Mouse (Mus musculus): ENCODE measurements at regions not wholly inside any gene's neighbourhood (a gene's known extent, or its start where the extent isn't known, plus 50 kb on each side); places are given as distances from the start of the nearest gene placed in this dataset.

GRCm38 (mm10) chr8:90740963-90741733 is 76.0 kb downstream of the Gm19935 start:
- 46% methylated on average over 9 of the region's 9 CpGs for WGBS
- H3K79me2 ChIP-seq (ENCODE audit: control insufficient read depth, insufficient read depth, low read length) = no peaks in the 10 kb centered on the region
- H3K27me3 ChIP-seq (ENCODE audit: control insufficient read depth, insufficient read depth, low read length) = no peaks in the 10 kb centered on the region
- no peak for DNase-seq (ENCODE audit: extremely low read depth, low read depth, low spot score)
- no peaks in the 10 kb centered on the region for H3K36me3 ChIP-seq (ENCODE audit: control insufficient read depth, insufficient read depth, low read length)
- H3K4me1 ChIP-seq (ENCODE audit: control insufficient read depth, insufficient read depth, low read length) = no peaks in the 10 kb centered on the region
- H3K9ac ChIP-seq (ENCODE audit: low read depth, low read length) = no peak overlapping the region
- H3K4me3 ChIP-seq (ENCODE audit: insufficient read depth, low read depth, low read length) = no peak overlapping the region
- no peak overlapping the region for H3K27ac ChIP-seq (replicated peaks; ENCODE audit: insufficient read depth, low read depth, low read length)
- TF ChIP-seq CTCF (IDR thresholded peaks at IDR 0.05; ENCODE audit: low read depth, low read length) = no peak
- no peak for TF ChIP-seq POLR2A (IDR thresholded peaks at IDR 0.05; ENCODE audit: extremely low read depth, insufficient read depth, low read length)

- Histone ChIP-seq H3K36me3 (ENCODE audit: control insufficient read depth, insufficient read depth, low read length) (no peaks in the 10 kb centered on the region), H3K9ac (ENCODE audit: low read depth, low read length) (no peak overlapping the region), H3K4me1 (ENCODE audit: control insufficient read depth, insufficient read depth, low read length) (no peaks in the 10 kb centered on the region), H3K27me3 (ENCODE audit: control insufficient read depth, insufficient read depth, low read length) (no peaks in the 10 kb centered on the region), H3K4me3 (ENCODE audit: insufficient read depth, low read depth, low read length) (no peak overlapping the region), H3K79me2 (ENCODE audit: control insufficient read depth, insufficient read depth, low read length) (no peaks in the 10 kb centered on the region), H3K27ac (replicated peaks; ENCODE audit: insufficient read depth, low read depth, low read length) (no peak overlapping the region)
- 70% methylated on average over 2 of the region's 2 CpGs for WGBS
- DNase-seq (ENCODE audit: extremely low read depth, low read depth, low spot score) = no peak
- TF ChIP-seq CTCF (IDR thresholded peaks at IDR 0.05; ENCODE audit: low read depth, low read length) (no peak), POLR2A (IDR thresholded peaks at IDR 0.05; ENCODE audit: extremely low read depth, insufficient read depth, low read length) (no peak)
These were observed 76.8 kb downstream of the Gm19935 start for GRCm38 (mm10) chr8:90740302-90740962.

- Histone ChIP-seq H3K27me3 (ENCODE audit: control insufficient read depth, insufficient read depth, low read length) (no peaks in the 10 kb centered on the region), H3K9ac (ENCODE audit: low read depth, low read length) (no peak overlapping the region), H3K27ac (replicated peaks; ENCODE audit: insufficient read depth, low read depth, low read length) (no peak overlapping the region), H3K4me3 (ENCODE audit: insufficient read depth, low read depth, low read length) (no peak overlapping the region), H3K79me2 (ENCODE audit: control insufficient read depth, insufficient read depth, low read length) (no peaks in the 10 kb centered on the region), H3K36me3 (ENCODE audit: control insufficient read depth, insufficient read depth, low read length) (no peaks in the 10 kb centered on the region), H3K4me1 (ENCODE audit: control insufficient read depth, insufficient read depth, low read length) (no peaks in the 10 kb centered on the region)
- no peak for DNase-seq (ENCODE audit: extremely low read depth, low read depth, low spot score)
- TF ChIP-seq POLR2A (IDR thresholded peaks at IDR 0.05; ENCODE audit: extremely low read depth, insufficient read depth, low read length) (no peak), CTCF (IDR thresholded peaks at IDR 0.05; ENCODE audit: low read depth, low read length) (no peak)
- 50% methylated on average over 1 of the region's 1 CpGs for WGBS
These were observed 89.2 kb downstream of the Gm19935 start for GRCm38 (mm10) chr8:90728011-90728410.

- H3K4me1 ChIP-seq (ENCODE audit: control insufficient read depth, insufficient read depth, low read length) = no peaks in the 10 kb centered on the region
- H3K4me3 ChIP-seq (ENCODE audit: insufficient read depth, low read depth, low read length) = no peak overlapping the region
- H3K27ac ChIP-seq (replicated peaks; ENCODE audit: insufficient read depth, low read depth, low read length) = no peak overlapping the region
- no peaks in the 10 kb centered on the region for H3K79me2 ChIP-seq (ENCODE audit: control insufficient read depth, insufficient read depth, low read length)
- H3K27me3 ChIP-seq (ENCODE audit: control insufficient read depth, insufficient read depth, low read length) = no peaks in the 10 kb centered on the region
- TF ChIP-seq CTCF (IDR thresholded peaks at IDR 0.05; ENCODE audit: low read depth, low read length) = no peak
- TF ChIP-seq POLR2A (IDR thresholded peaks at IDR 0.05; ENCODE audit: extremely low read depth, insufficient read depth, low read length) = no peak
- 84% methylated on average over 5 of the region's 5 CpGs for WGBS
- H3K36me3 ChIP-seq (ENCODE audit: control insufficient read depth, insufficient read depth, low read length) = no peaks in the 10 kb centered on the region
- H3K9ac ChIP-seq (ENCODE audit: low read depth, low read length) = no peak overlapping the region
- no peak for DNase-seq (ENCODE audit: extremely low read depth, low read depth, low spot score)
These were observed 92.0 kb downstream of the Gm19935 start for GRCm38 (mm10) chr8:90725188-90725587.

GRCm38 (mm10) chr8:90716436-90716835 is 100.8 kb downstream of the Gm19935 start:
- no peak overlapping the region for H3K4me3 ChIP-seq (ENCODE audit: insufficient read depth, low read depth, low read length)
- 9% methylated on average over 3 of the region's 3 CpGs for WGBS
- H3K79me2 ChIP-seq (ENCODE audit: control insufficient read depth, insufficient read depth, low read length) = no peaks in the 10 kb centered on the region
- no peak overlapping the region for H3K9ac ChIP-seq (ENCODE audit: low read depth, low read length)
- no peaks in the 10 kb centered on the region for H3K36me3 ChIP-seq (ENCODE audit: control insufficient read depth, insufficient read depth, low read length)
- no peak overlapping the region for H3K27ac ChIP-seq (replicated peaks; ENCODE audit: insufficient read depth, low read depth, low read length)
- H3K27me3 ChIP-seq (ENCODE audit: control insufficient read depth, insufficient read depth, low read length) = no peaks in the 10 kb centered on the region
- no peaks in the 10 kb centered on the region for H3K4me1 ChIP-seq (ENCODE audit: control insufficient read depth, insufficient read depth, low read length)
- peak; percentile 52 for DNase-seq (ENCODE audit: extremely low read depth, low read depth, low spot score)
- no peak for TF ChIP-seq POLR2A (IDR thresholded peaks at IDR 0.05; ENCODE audit: extremely low read depth, insufficient read depth, low read length)

GRCm38 (mm10) chr8:90708524-90708923 is 108.7 kb downstream of the Gm19935 start:
- 16% methylated on average over 5 of the region's 5 CpGs for WGBS
- no peak for TF ChIP-seq POLR2A (IDR thresholded peaks at IDR 0.05; ENCODE audit: extremely low read depth, insufficient read depth, low read length)
- peak; percentile 49; the same call in 1 of the 2 replicates for TF ChIP-seq CTCF (IDR thresholded peaks at IDR 0.05; ENCODE audit: low read depth, low read length)
- peak; percentile 10 for DNase-seq (ENCODE audit: extremely low read depth, low read depth, low spot score)
- no peak overlapping the region for H3K27ac ChIP-seq (replicated peaks; ENCODE audit: insufficient read depth, low read depth, low read length)
- no peaks in the 10 kb centered on the region for H3K36me3 ChIP-seq (ENCODE audit: control insufficient read depth, insufficient read depth, low read length)
- no peaks in the 10 kb centered on the region for H3K27me3 ChIP-seq (ENCODE audit: control insufficient read depth, insufficient read depth, low read length)
- H3K4me3 ChIP-seq (ENCODE audit: insufficient read depth, low read depth, low read length) = no peak overlapping the region
- H3K79me2 ChIP-seq (ENCODE audit: control insufficient read depth, insufficient read depth, low read length) = no peaks in the 10 kb centered on the region
- H3K9ac ChIP-seq (ENCODE audit: low read depth, low read length) = no peak overlapping the region
- no peaks in the 10 kb centered on the region for H3K4me1 ChIP-seq (ENCODE audit: control insufficient read depth, insufficient read depth, low read length)
